Mouse (Mus musculus): ENCODE measurements at regions not wholly inside any gene's neighbourhood (a gene's known extent, or its start where the extent isn't known, plus 50 kb on each side); places are given as distances from the start of the nearest gene placed in this dataset.

- no peak for DNase-seq
Observed at GRCm38 (mm10) chr4:131597996-131598395, 240.1 kb downstream of the Ptpru start.

- no peak for DNase-seq
Observed at GRCm38 (mm10) chr4:131614434-131614833, 223.7 kb downstream of the Ptpru start.

GRCm38 (mm10) chr4:131615587-131615986, 222.5 kb downstream of the Ptpru start:
- DNase-seq, result no peak

- DNase-seq, result no peak
Observed at GRCm38 (mm10) chr4:131638105-131638504, 200.0 kb downstream of the Ptpru start.

- DNase-seq, result no peak
Observed at GRCm38 (mm10) chr4:131656034-131656433, 182.1 kb downstream of the Ptpru start.

- no peak for DNase-seq
Observed at GRCm38 (mm10) chr4:131657922-131658321, 180.2 kb downstream of the Ptpru start.

GRCm38 (mm10) chr4:131660931-131661330, 177.2 kb downstream of the Ptpru start:
- no peak for DNase-seq

- no peak for DNase-seq
Observed at GRCm38 (mm10) chr4:131671784-131672515, 166.1 kb downstream of the Ptpru start.

GRCm38 (mm10) chr4:131677966-131678365, 160.1 kb downstream of the Ptpru start:
- no peak for DNase-seq

- DNase-seq, result no peak
Observed at GRCm38 (mm10) chr4:131683176-131683575, 154.9 kb downstream of the Ptpru start.

- no peak for DNase-seq
Observed at GRCm38 (mm10) chr4:131685544-131685943, 152.5 kb downstream of the Ptpru start.

GRCm38 (mm10) chr4:131694232-131694631, 143.9 kb downstream of the Ptpru start:
- DNase-seq, result no peak

GRCm38 (mm10) chr4:131695941-131696912, 141.9 kb downstream of the Ptpru start:
- no peak for DNase-seq
